Mouse (Mus musculus) neural tube, embryonic 12.5 days (tissue): ENCODE measurements at regions not wholly inside any gene's neighbourhood (a gene's known extent, or its start where the extent isn't known, plus 50 kb on each side); places are given as distances from the start of the nearest gene placed in this dataset.

Experiments used
- ATAC-seq: fragments of 200-750 bp; cut with Nextera tagmentation; 2 replicates; pipeline ENCODE4 v1.8.0; 2017; ENCODE audit warnings: low read depth, mild to moderate bottlenecking, moderate TSS enrichment, moderate library complexity; ENCODE audit not compliant: low FRiP score
- H3K27ac ChIP-seq: fragments of 300-500 bp; sonication (generic); 2 replicates; pipeline ENCODE4 v1.5.1; 2016
- H3K27me3 ChIP-seq: fragments of 300-500 bp; sonication (generic); replicated peaks from 2 replicates; pipeline ENCODE4 v1.6.1; 2016; ENCODE audit warnings: mild to moderate bottlenecking
- H3K36me3 ChIP-seq: fragments of 300-500 bp; sonication (generic); 2 replicates; pipeline ENCODE4 v1.6.1; 2016; ENCODE audit warnings: mild to moderate bottlenecking
- H3K4me1 ChIP-seq: fragments of 300-500 bp; sonication (generic); 2 replicates; pipeline ENCODE4 v1.6.1; 2016
- H3K4me2 ChIP-seq: fragments of 300-500 bp; sonication (generic); replicated peaks from 2 replicates; pipeline ENCODE4 v1.6.1; 2016; ENCODE audit warnings: mild to moderate bottlenecking
- H3K4me3 ChIP-seq: fragments of 300-500 bp; sonication (generic); 2 replicates; pipeline ENCODE4 v1.5.1; 2016
- H3K9ac ChIP-seq: fragments of 300-500 bp; sonication (generic); 2 replicates; pipeline ENCODE4 v1.6.1; 2016; ENCODE audit warnings: mild to moderate bottlenecking
- H3K9me3 ChIP-seq: fragments of 300-500 bp; sonication (generic); 2 replicates; pipeline ENCODE4 v1.6.1; 2016; ENCODE audit warnings: mild to moderate bottlenecking
- WGBS: fragments of 180-500 bp; shearing (Covaris S2); methylation state at CpG from one replicate; pipeline ENCODE4 v1.1.7; 2016; 5-methylcytosine and 5-hydroxymethylcytosine counted together

- no peak overlapping the region for H3K4me2 ChIP-seq
- no peak overlapping the region for H3K27ac ChIP-seq
- no peak overlapping the region for H3K9ac ChIP-seq
- H3K4me3 ChIP-seq, result no peak overlapping the region
- 29% methylated on average over 7 of the region's 7 CpGs for WGBS
- no peaks in the 10 kb centered on the region for H3K36me3 ChIP-seq
- H3K27me3 ChIP-seq, result 0 out of 2 replicates have a peak, but pooled peaks cover 3% of the 10 kb centered on the region
- H3K9me3 ChIP-seq, result no peaks in the 10 kb centered on the region
- ATAC-seq, result no peak
- no peaks in the 10 kb centered on the region for H3K4me1 ChIP-seq
These were observed 192.1 kb downstream of the Cd83 start for GRCm38 (mm10) chr13:43976676-43977075.

GRCm38 (mm10) chr13:43987338-43987737, 202.8 kb downstream of the Cd83 start:
- Histone ChIP-seq H3K4me3 (no peak overlapping the region), H3K9me3 (0 out of 2 replicates have a peak, but pooled peaks cover 4% of the 10 kb centered on the region), H3K4me1 (peaks cover 13% of the 10 kb centered on the region), H3K27ac (no peak overlapping the region), H3K9ac (no peak overlapping the region), H3K27me3 (no peaks in the 10 kb centered on the region), H3K4me2 (no peak overlapping the region), H3K36me3 (no peaks in the 10 kb centered on the region)
- ATAC-seq, result no peak
- WGBS, result 17% methylated on average over 6 of the region's 6 CpGs

- ATAC-seq, result no peak
- Histone ChIP-seq H3K9ac (no peak overlapping the region), H3K36me3 (no peaks in the 10 kb centered on the region), H3K27ac (no peak overlapping the region), H3K4me3 (no peak overlapping the region), H3K4me2 (no peak overlapping the region), H3K9me3 (0 out of 2 replicates have a peak, but pooled peaks cover 4% of the 10 kb centered on the region), H3K27me3 (no peaks in the 10 kb centered on the region), H3K4me1 (peaks cover 13% of the 10 kb centered on the region)
- 92% methylated on average over 4 of the region's 4 CpGs for WGBS
These were observed 203.8 kb downstream of the Cd83 start for GRCm38 (mm10) chr13:43988421-43988820.

- WGBS, result 58% methylated on average over 16 of the region's 16 CpGs
- Histone ChIP-seq H3K4me2 (no peak overlapping the region), H3K9me3 (0 out of 2 replicates have a peak, but pooled peaks cover 4% of the 10 kb centered on the region), H3K4me3 (no peak overlapping the region), H3K36me3 (no peaks in the 10 kb centered on the region), H3K9ac (no peak overlapping the region), H3K4me1 (peaks cover 13% of the 10 kb centered on the region), H3K27ac (no peak overlapping the region), H3K27me3 (no peaks in the 10 kb centered on the region)
- no peak for ATAC-seq
These were observed 205.9 kb downstream of the Cd83 start for GRCm38 (mm10) chr13:43990281-43991101.

GRCm38 (mm10) chr13:43991774-43992173, 207.2 kb downstream of the Cd83 start:
- Histone ChIP-seq H3K36me3 (no peaks in the 10 kb centered on the region), H3K4me3 (no peak overlapping the region), H3K4me2 (no peak overlapping the region), H3K4me1 (peaks cover 13% of the 10 kb centered on the region), H3K27ac (no peak overlapping the region), H3K27me3 (no peaks in the 10 kb centered on the region), H3K9me3 (0 out of 2 replicates have a peak, but pooled peaks cover 4% of the 10 kb centered on the region), H3K9ac (no peak overlapping the region)
- WGBS, result 40% methylated on average over 5 of the region's 5 CpGs
- ATAC-seq, result peak; percentile 33; the same call in 1 of the 2 replicates

- no peak overlapping the region for H3K4me2 ChIP-seq
- H3K27me3 ChIP-seq, result no peaks in the 10 kb centered on the region
- H3K4me1 ChIP-seq, result peaks cover 7% of the 10 kb centered on the region
- no peak overlapping the region for H3K4me3 ChIP-seq
- no peak overlapping the region for H3K27ac ChIP-seq
- 0 out of 2 replicates have a peak, but pooled peaks cover 4% of the 10 kb centered on the region for H3K9me3 ChIP-seq
- no peak overlapping the region for H3K9ac ChIP-seq
- no peak for ATAC-seq
- H3K36me3 ChIP-seq, result no peaks in the 10 kb centered on the region
These were observed 208.4 kb downstream of the Cd83 start for GRCm38 (mm10) chr13:43992968-43993367.

- Histone ChIP-seq H3K9me3 (0 out of 2 replicates have a peak, but pooled peaks cover 4% of the 10 kb centered on the region), H3K27ac (no peak overlapping the region), H3K9ac (no peak overlapping the region), H3K4me3 (no peak overlapping the region), H3K4me1 (peaks cover 7% of the 10 kb centered on the region), H3K27me3 (no peaks in the 10 kb centered on the region), H3K4me2 (no peak overlapping the region), H3K36me3 (no peaks in the 10 kb centered on the region)
- no peak for ATAC-seq
- WGBS, result 83% methylated on average over 4 of the region's 4 CpGs
These were observed 209.8 kb downstream of the Cd83 start for GRCm38 (mm10) chr13:43994361-43994760.

- peaks cover 7% of the 10 kb centered on the region for H3K4me1 ChIP-seq
- no peak overlapping the region for H3K4me2 ChIP-seq
- H3K27ac ChIP-seq, result no peak overlapping the region
- ATAC-seq, result no peak
- no peak overlapping the region for H3K4me3 ChIP-seq
- H3K27me3 ChIP-seq, result no peaks in the 10 kb centered on the region
- WGBS, result 24% methylated on average over 3 of the region's 3 CpGs
- no peaks in the 10 kb centered on the region for H3K36me3 ChIP-seq
- no peak overlapping the region for H3K9ac ChIP-seq
- no peaks in the 10 kb centered on the region for H3K9me3 ChIP-seq
These were observed 211.0 kb downstream of the Cd83 start for GRCm38 (mm10) chr13:43995623-43996022.

GRCm38 (mm10) chr13:44001861-44002545, 217.4 kb downstream of the Cd83 start:
- 69% methylated on average over 12 of the region's 12 CpGs for whole genome bisulfite sequencing

GRCm38 (mm10) chr13:44012868-44013267, 228.3 kb downstream of the Cd83 start:
- H3K9ac ChIP-seq, result no peak overlapping the region
- H3K4me1 ChIP-seq, result peaks cover 8% of the 10 kb centered on the region
- peaks cover 16% of the 10 kb centered on the region; the same call in 1 of the 2 replicates for H3K27me3 ChIP-seq
- no peak for ATAC-seq
- H3K27ac ChIP-seq, result no peak overlapping the region
- 83% methylated on average over 2 of the region's 2 CpGs for WGBS
- H3K36me3 ChIP-seq, result no peaks in the 10 kb centered on the region
- no peaks in the 10 kb centered on the region for H3K9me3 ChIP-seq
- no peak overlapping the region for H3K4me3 ChIP-seq
- no peak overlapping the region for H3K4me2 ChIP-seq

More at GRCm38 (mm10) chr13:44001861-44002545, 217.4 kb downstream of the Cd83 start:
- Histone ChIP-seq H3K27ac (no peak overlapping the region), H3K4me3 (no peak overlapping the region), H3K27me3 (no peaks in the 10 kb centered on the region), H3K4me2 (no peak overlapping the region), H3K4me1 (no peaks in the 10 kb centered on the region), H3K36me3 (no peaks in the 10 kb centered on the region), H3K9ac (no peak overlapping the region), H3K9me3 (peaks cover 12% of the 10 kb centered on the region; the same call in 1 of the 2 replicates)
- ATAC-seq, result no peak

- peak overlapping the region; percentile 31; the same call in 1 of the 2 replicates for H3K4me2 ChIP-seq
- H3K9me3 ChIP-seq, result no peaks in the 10 kb centered on the region
- H3K27ac ChIP-seq, result no peak overlapping the region
- peaks cover 27% of the 10 kb centered on the region for H3K27me3 ChIP-seq
- no peaks in the 10 kb centered on the region for H3K36me3 ChIP-seq
- H3K9ac ChIP-seq, result no peak overlapping the region
- 12% methylated on average over 8 of the region's 8 CpGs for WGBS
- no peak overlapping the region for H3K4me3 ChIP-seq
- ATAC-seq, result no peak
- peaks cover 15% of the 10 kb centered on the region for H3K4me1 ChIP-seq
These were observed 234.1 kb downstream of the Cd83 start for GRCm38 (mm10) chr13:44018489-44019303.

- H3K36me3 ChIP-seq, result no peaks in the 10 kb centered on the region
- H3K4me1 ChIP-seq, result peaks cover 15% of the 10 kb centered on the region
- no peak overlapping the region for H3K9ac ChIP-seq
- no peak overlapping the region for H3K27ac ChIP-seq
- H3K27me3 ChIP-seq, result peaks cover 26% of the 10 kb centered on the region
- no peak overlapping the region for H3K4me2 ChIP-seq
- H3K4me3 ChIP-seq, result no peak overlapping the region
- no peaks in the 10 kb centered on the region for H3K9me3 ChIP-seq
- no peak for ATAC-seq
These were observed 234.7 kb downstream of the Cd83 start for GRCm38 (mm10) chr13:44019304-44019583.
